Mouse (Mus musculus) testis, adult 2 months (tissue): ENCODE measurements around the gene Rundc1. TPM values are rescaled to one million over a fixed set of nuclear protein-coding genes. Genes with fewer than 3 reads are reported as not detected.
A peak's percentile ranks its signal among the peaks of the same experiment; 100 is the strongest.
"Not testable (repeated sequence)": the region's sequence is repeated elsewhere in the genome, so short reads cannot be mapped to it uniquely, and the experiment has no call there.

ENCODE experiments used
- H3K27ac ChIP-seq: fragments of 200-500 bp; 2 replicates; pipeline ENCODE4 v1.5.1; 2012; ENCODE audit warnings: low read depth, low read length; ENCODE audit not compliant: control insufficient read depth, insufficient read depth
- H3K27me3 ChIP-seq: fragments of 200-500 bp; 2 replicates; pipeline ENCODE4 v1.6.1; 2012; ENCODE audit warnings: mild to moderate bottlenecking, low read length, moderate library complexity; ENCODE audit not compliant: control insufficient read depth, insufficient read depth
- H3K36me3 ChIP-seq: fragments of 200-500 bp; 2 replicates; pipeline ENCODE4 v1.6.1; 2012; ENCODE audit warnings: mild to moderate bottlenecking, low read length; ENCODE audit not compliant: control insufficient read depth, insufficient read depth
- H3K4me1 ChIP-seq: fragments of 200-500 bp; 2 replicates; pipeline ENCODE4 v1.6.1; 2012; ENCODE audit warnings: low read length; ENCODE audit not compliant: control insufficient read depth, insufficient read depth
- H3K4me3 ChIP-seq: fragments of 200-500 bp; 2 replicates; pipeline ENCODE4 v1.5.1; 2012; ENCODE audit warnings: low read depth, mild to moderate bottlenecking, low read length, moderate library complexity, mixed read lengths; ENCODE audit not compliant: control insufficient read depth
- CTCF ChIP-seq: fragments of 200-500 bp; IDR thresholded peaks from 2 replicates; pipeline ENCODE4 v1.5.1; 2012; ENCODE audit warnings: low read depth, mild to moderate bottlenecking, inconsistent platforms, low read length, moderate library complexity; ENCODE audit not compliant: control insufficient read depth, insufficient read depth, insufficient replicate concordance
- POLR2A ChIP-seq: fragments of 200-500 bp; IDR thresholded peaks from 2 replicates; pipeline ENCODE4 v1.6.1; 2012; ENCODE audit warnings: low read depth, mild to moderate bottlenecking, inconsistent platforms, low read length, moderate library complexity; ENCODE audit not compliant: control insufficient read depth
- polyA plus RNA-seq: library from polyadenylated mRNA; depleted of rRNA; stranded (reverse); fragments of >200 nt; gene quantifications from 2 replicates; pipeline ENCODE4 v1.2.3, GENCODE M21; 2012

Rundc1 gene
- polyA plus RNA-seq, 1 experiment = 9.4 TPM

- Histone ChIP-seq H3K36me3 (no peaks in the 10 kb centered on the region), H3K27ac (no peak overlapping the region; the same call in 1 of the 2 replicates), H3K4me3 (peak overlapping the region; percentile 79), H3K27me3 (no peaks in the 10 kb centered on the region), H3K4me1 (peaks cover 25% of the 10 kb centered on the region)
- TF ChIP-seq CTCF (no peak), POLR2A (no peak)
These were observed 43.4 kb downstream of the Rundc1 start for GRCm38 (mm10) chr11:101468263-101468688.

GRCm38 (mm10) chr11:101468731-101469130, 43.8 kb downstream of the Rundc1 start:
- Histone ChIP-seq H3K27me3 (no peaks in the 10 kb centered on the region), H3K27ac (no peak overlapping the region), H3K36me3 (no peaks in the 10 kb centered on the region), H3K4me3 (peak overlapping the region; percentile 79), H3K4me1 (peaks cover 25% of the 10 kb centered on the region)
- TF ChIP-seq CTCF = no peak
- TF ChIP-seq POLR2A = no peak

GRCm38 (mm10) chr11:101469155-101469554, 44.3 kb downstream of the Rundc1 start:
- Histone ChIP-seq H3K4me1 (peaks cover 24% of the 10 kb centered on the region), H3K27me3 (no peaks in the 10 kb centered on the region), H3K4me3 (peak overlapping the region; percentile 79; the same call in 1 of the 2 replicates), H3K36me3 (no peaks in the 10 kb centered on the region), H3K27ac (no peak overlapping the region)
- TF ChIP-seq CTCF (no peak), POLR2A (no peak)

- H3K27me3 ChIP-seq = no peaks in the 10 kb centered on the region
- no peak overlapping the region for H3K4me3 ChIP-seq
- H3K36me3 ChIP-seq = no peaks in the 10 kb centered on the region
- peaks cover 18% of the 10 kb centered on the region for H3K4me1 ChIP-seq
- no peak overlapping the region for H3K27ac ChIP-seq
- no peak for TF ChIP-seq CTCF
- TF ChIP-seq POLR2A = no peak
These were observed 45.3 kb downstream of the Rundc1 start for GRCm38 (mm10) chr11:101470206-101470605.

- Histone ChIP-seq H3K27me3 (no peaks in the 10 kb centered on the region), H3K36me3 (no peaks in the 10 kb centered on the region), H3K27ac (no peak overlapping the region), H3K4me1 (peaks cover 15% of the 10 kb centered on the region), H3K4me3 (no peak overlapping the region)
- TF ChIP-seq POLR2A = no peak
- TF ChIP-seq CTCF = no peak
These were observed 47.0 kb downstream of the Rundc1 start for GRCm38 (mm10) chr11:101471926-101472325.

GRCm38 (mm10) chr11:101472336-101472735, 47.5 kb downstream of the Rundc1 start:
- no peak overlapping the region for H3K4me3 ChIP-seq
- H3K36me3 ChIP-seq = no peaks in the 10 kb centered on the region
- no peak overlapping the region for H3K27ac ChIP-seq
- H3K27me3 ChIP-seq = no peaks in the 10 kb centered on the region
- H3K4me1 ChIP-seq = peaks cover 15% of the 10 kb centered on the region
- no peak for TF ChIP-seq POLR2A
- no peak for TF ChIP-seq CTCF

- not testable (repeated sequence) for H3K27ac ChIP-seq, H3K36me3 ChIP-seq, H3K27me3 ChIP-seq, H3K4me3 ChIP-seq
- H3K4me1 ChIP-seq = peaks cover 11% of the 10 kb centered on the region
These were observed 48.8 kb downstream of the Rundc1 start for GRCm38 (mm10) chr11:101473686-101474085.

GRCm38 (mm10) chr11:101474298-101474697, 49.4 kb downstream of the Rundc1 start:
- Histone ChIP-seq H3K27me3 (no peaks in the 10 kb centered on the region), H3K4me1 (peaks cover 12% of the 10 kb centered on the region), H3K36me3 (no peaks in the 10 kb centered on the region), H3K27ac (no peak overlapping the region), H3K4me3 (no peak overlapping the region)
- TF ChIP-seq CTCF (no peak), POLR2A (no peak)

- H3K4me3 ChIP-seq, H3K27ac ChIP-seq, H3K27me3 ChIP-seq, H3K36me3 ChIP-seq: not testable (repeated sequence)
- H3K4me1 ChIP-seq = peaks cover 14% of the 10 kb centered on the region
These were observed 51.5 kb downstream of the Rundc1 start for GRCm38 (mm10) chr11:101476361-101476760.
